Mouse (Mus musculus) liver, adult (tissue): Measurements from ENCODE around the gene Ltk.

Source experiments
- GATA4 ChIP-seq: IDR thresholded peaks from 2 replicates; pipeline ENCODE4 v1.6.1; 2014; ENCODE audit warnings: mild to moderate bottlenecking, low read length; ENCODE audit not compliant: insufficient replicate concordance

Ltk gene

GRCm38 (mm10) chr2:119742461-119743175 is 17.6 kb downstream of the Ltk start:
- TF ChIP-seq GATA4 = no peak

GRCm38 (mm10) chr2:119741581-119742411 is 18.4 kb downstream of the Ltk start, which contains the start of gene Itpka:
Gene Itpka (plus strand): TSS chr2:119742337.
- no peak for TF ChIP-seq GATA4

DNA sequence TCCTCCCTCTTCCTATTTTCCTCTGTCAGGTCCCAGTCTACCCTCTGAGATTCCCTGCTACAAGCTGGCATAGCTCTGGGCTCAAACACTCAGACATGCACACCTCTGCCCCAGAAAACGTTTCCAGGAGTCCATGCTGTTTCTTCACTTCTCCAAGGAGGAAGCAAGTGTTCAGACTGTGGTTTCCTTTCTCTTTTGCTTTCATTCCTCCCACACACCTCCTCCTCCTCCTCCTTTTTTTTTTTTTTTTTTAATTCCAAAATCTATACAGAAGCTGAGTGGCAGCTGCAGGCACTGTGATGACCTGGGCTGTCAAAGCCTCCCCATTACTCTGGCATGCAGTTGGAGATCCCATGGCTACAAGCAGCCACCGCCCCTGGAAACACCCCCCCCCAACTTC is 19.7 kb downstream of the Ltk start:
- TF ChIP-seq GATA4 = no peak

DNA sequence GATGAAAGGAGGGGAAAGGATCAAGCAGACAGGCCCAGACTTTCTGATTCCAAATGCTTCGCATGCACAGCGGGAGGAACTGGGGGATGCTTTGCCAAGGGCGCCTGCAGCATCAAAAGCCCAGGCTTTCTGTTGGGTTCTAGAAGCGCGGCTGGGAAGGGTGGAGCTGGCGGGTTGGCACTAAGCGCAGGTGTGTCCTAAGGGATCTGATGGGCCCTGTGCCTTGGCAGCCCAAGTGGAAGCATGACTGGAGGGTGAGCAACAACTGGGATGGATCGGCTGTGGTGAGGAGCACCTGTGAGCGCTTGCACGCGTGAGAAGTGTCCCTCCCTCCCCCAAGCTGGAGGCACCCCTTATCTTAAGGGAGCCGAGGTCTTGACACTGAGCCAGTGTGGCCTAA is 23.1 kb downstream of the Ltk start:
- TF ChIP-seq GATA4 = no peak

GRCm38 (mm10) chr2:119730735-119731134 is 29.5 kb downstream of the Ltk start:
- TF ChIP-seq GATA4 = no peak

DNA sequence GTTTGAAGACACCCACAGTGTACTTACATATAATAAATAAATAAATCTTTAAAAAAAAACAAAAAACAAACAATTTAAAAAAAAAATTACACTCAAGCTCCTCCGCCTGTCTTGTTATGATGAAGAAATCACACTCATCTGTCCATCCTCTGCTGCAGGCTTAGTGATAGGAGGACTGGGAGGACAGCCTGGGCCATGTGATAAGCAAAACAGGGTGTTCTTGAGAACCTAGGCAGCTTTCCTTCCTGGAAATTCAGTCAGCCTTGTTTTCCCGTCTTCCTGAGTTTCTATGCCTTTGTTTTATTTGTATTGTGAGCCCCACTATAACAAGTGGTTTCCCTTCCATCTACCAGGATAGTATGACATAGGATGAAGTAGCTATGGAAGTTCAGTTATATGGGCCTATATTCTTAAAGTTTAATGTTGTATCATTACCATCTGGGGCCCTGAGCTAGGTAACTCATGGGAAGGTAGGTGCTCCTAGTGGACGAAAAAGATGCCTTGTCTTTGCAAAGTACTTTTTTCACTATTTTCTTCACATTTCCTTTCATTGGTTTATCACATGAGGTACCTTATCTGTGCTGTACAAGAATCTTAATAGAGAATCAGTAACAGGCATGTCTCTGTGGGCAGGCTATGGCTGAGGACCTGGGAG is 32.3 kb downstream of the Ltk start:
- no peak for TF ChIP-seq GATA4

GRCm38 (mm10) chr2:119721070-119721469 is 39.2 kb downstream of the Ltk start:
- no peak for TF ChIP-seq GATA4

- TF ChIP-seq GATA4 = no peak
Observed at GRCm38 (mm10) chr2:119710011-119710410, 50.2 kb downstream of the Ltk start.

GRCm38 (mm10) chr2:119707676-119708075 is 52.6 kb downstream of the Ltk start:
- no peak for TF ChIP-seq GATA4

DNA sequence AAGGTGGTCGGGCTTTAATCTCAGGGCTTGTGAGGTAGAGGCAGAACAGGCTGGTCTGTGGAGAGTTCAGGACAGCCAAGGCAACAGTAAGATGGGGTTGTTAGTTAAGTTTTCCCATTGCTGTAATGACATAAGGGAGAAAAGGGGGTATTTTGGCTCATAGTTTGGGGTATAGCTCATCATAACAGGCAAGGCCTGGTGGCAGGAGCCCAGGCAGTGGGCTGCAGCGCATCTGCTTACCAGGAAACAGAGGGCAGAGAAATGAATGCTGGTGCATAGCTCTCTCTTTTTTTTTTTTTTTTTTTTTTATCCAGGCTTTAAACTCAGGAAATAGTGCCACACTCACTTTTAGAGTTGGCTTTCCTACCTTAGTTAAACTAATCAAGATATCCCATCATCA is 57.1 kb downstream of the Ltk start:
- no peak for TF ChIP-seq GATA4
